Mouse (Mus musculus) intestine, embryonic 14.5 days (tissue): ENCODE data around the gene Car2. TPM values are rescaled to one million over a fixed set of nuclear protein-coding genes. Genes with fewer than 3 reads are reported as not detected.

Experiments used
- ATAC-seq: fragments of 200-750 bp; cut with Nextera tagmentation; replicated peaks from 2 replicates; pipeline ENCODE4 v1.8.0; 2017; ENCODE audit warnings: low read depth, moderate number of reproducible peaks, moderate TSS enrichment, moderate library complexity; ENCODE audit not compliant: low FRiP score, low TSS enrichment
- DNase-seq: peaks from one replicate; pipeline ENCODE4 v3.0.0-alpha.2; 2018; ENCODE audit warnings: low spot score
- H3K27ac ChIP-seq: fragments of 300-500 bp; sonication (generic); 2 replicates; pipeline ENCODE4 v1.5.1; 2014; ENCODE audit warnings: low read depth, mild to moderate bottlenecking, control low read depth
- H3K27me3 ChIP-seq: fragments of 300-500 bp; sonication (generic); replicated peaks from 2 replicates; pipeline ENCODE4 v1.6.1; 2014; ENCODE audit warnings: low read length, control low read depth; ENCODE audit not compliant: control insufficient read depth, insufficient read depth
- H3K36me3 ChIP-seq: fragments of 300-500 bp; sonication (generic); 2 replicates; pipeline ENCODE4 v1.6.1; 2014; ENCODE audit warnings: low read length, control low read depth; ENCODE audit not compliant: control insufficient read depth, insufficient read depth
- H3K4me1 ChIP-seq: fragments of 300-500 bp; sonication (generic); replicated peaks from 2 replicates; pipeline ENCODE4 v1.6.1; 2014; ENCODE audit warnings: low read length, control low read depth, mixed read lengths; ENCODE audit not compliant: control insufficient read depth, insufficient read depth
- H3K4me2 ChIP-seq: fragments of 300-500 bp; sonication (generic); 2 replicates; pipeline ENCODE4 v1.6.1; 2014; ENCODE audit warnings: low read length
- H3K4me3 ChIP-seq: fragments of 300-500 bp; sonication (generic); 2 replicates; pipeline ENCODE4 v1.5.1; 2014; ENCODE audit warnings: low read depth, low read length, control low read depth, mixed read lengths
- H3K9ac ChIP-seq: fragments of 300-500 bp; sonication (generic); 2 replicates; pipeline ENCODE4 v1.6.1; 2014; ENCODE audit warnings: mild to moderate bottlenecking, low read length
- H3K9me3 ChIP-seq: fragments of 300-500 bp; sonication (generic); 2 replicates; pipeline ENCODE4 v1.6.1; 2016; ENCODE audit warnings: low read length, control low read depth; ENCODE audit not compliant: control insufficient read depth
- WGBS: fragments of 180-500 bp; shearing (Covaris S2); extraction: QIAGEN DNeasy Blood & Tissue Kit; methylation state at CpG from one replicate; pipeline ENCODE4 v1.1.7; 2014; 5-methylcytosine and 5-hydroxymethylcytosine counted together
- polyA plus RNA-seq: library from polyadenylated mRNA; unstranded; fragments of >200 nt; fragmentation: Nextera tagmentation; extraction: Ambion mirVana; gene quantifications from 2 replicates; pipeline ENCODE4 v1.2.1, GENCODE M21; 2014

Gene Car2
- polyA plus RNA-seq, 1 experiment from 2014 or later = 18.3 TPM

- no peak overlapping the region for H3K4me2 ChIP-seq
- DNase-seq (no peak), ATAC-seq (no peak)
- H3K9me3 ChIP-seq = no peaks in the 10 kb centered on the region
- H3K27ac ChIP-seq = no peak overlapping the region
- H3K27me3 ChIP-seq = no peaks in the 10 kb centered on the region
- H3K9ac ChIP-seq = no peak overlapping the region
- no peaks in the 10 kb centered on the region for H3K36me3 ChIP-seq
- 86% methylated on average over 1 of the region's 1 CpGs for WGBS
- H3K4me3 ChIP-seq = no peak overlapping the region
- H3K4me1 ChIP-seq = 0 out of 2 replicates have a peak, but pooled peaks cover 4% of the 10 kb centered on the region
These were observed 24.9 kb upstream of the Car2 start for GRCm38 (mm10) chr3:14861165-14861564.

- 39% methylated on average over 4 of the region's 4 CpGs for WGBS
These were observed 24.3 kb upstream of the Car2 start for GRCm38 (mm10) chr3:14861787-14862186.

GRCm38 (mm10) chr3:14862654-14863021, 23.4 kb upstream of the Car2 start:
- H3K4me1 ChIP-seq = 0 out of 2 replicates have a peak, but pooled peaks cover 4% of the 10 kb centered on the region
- H3K36me3 ChIP-seq = no peaks in the 10 kb centered on the region
- no peak overlapping the region for H3K27ac ChIP-seq
- DNase-seq = no peak
- peak overlapping the region; percentile 40 for H3K9ac ChIP-seq
- peak overlapping the region; percentile 72 for H3K4me2 ChIP-seq
- ATAC-seq = peak; percentile 43; the same call in 1 of the 2 replicates
- no peaks in the 10 kb centered on the region for H3K27me3 ChIP-seq
- H3K4me3 ChIP-seq = peak overlapping the region; percentile 38
- H3K9me3 ChIP-seq = no peaks in the 10 kb centered on the region
- 2% methylated on average over 9 of the region's 9 CpGs for WGBS

More at GRCm38 (mm10) chr3:14861787-14862186, 24.3 kb upstream of the Car2 start:
- H3K36me3 ChIP-seq = no peaks in the 10 kb centered on the region
- no peaks in the 10 kb centered on the region for H3K9me3 ChIP-seq
- no peak for ATAC-seq
- H3K9ac ChIP-seq = no peak overlapping the region
- no peak overlapping the region for H3K27ac ChIP-seq
- H3K4me1 ChIP-seq = 0 out of 2 replicates have a peak, but pooled peaks cover 4% of the 10 kb centered on the region
- no peak for DNase-seq
- H3K4me3 ChIP-seq = no peak overlapping the region
- peak overlapping the region; percentile 72; the same call in 1 of the 2 replicates for H3K4me2 ChIP-seq
- H3K27me3 ChIP-seq = no peaks in the 10 kb centered on the region

DNA sequence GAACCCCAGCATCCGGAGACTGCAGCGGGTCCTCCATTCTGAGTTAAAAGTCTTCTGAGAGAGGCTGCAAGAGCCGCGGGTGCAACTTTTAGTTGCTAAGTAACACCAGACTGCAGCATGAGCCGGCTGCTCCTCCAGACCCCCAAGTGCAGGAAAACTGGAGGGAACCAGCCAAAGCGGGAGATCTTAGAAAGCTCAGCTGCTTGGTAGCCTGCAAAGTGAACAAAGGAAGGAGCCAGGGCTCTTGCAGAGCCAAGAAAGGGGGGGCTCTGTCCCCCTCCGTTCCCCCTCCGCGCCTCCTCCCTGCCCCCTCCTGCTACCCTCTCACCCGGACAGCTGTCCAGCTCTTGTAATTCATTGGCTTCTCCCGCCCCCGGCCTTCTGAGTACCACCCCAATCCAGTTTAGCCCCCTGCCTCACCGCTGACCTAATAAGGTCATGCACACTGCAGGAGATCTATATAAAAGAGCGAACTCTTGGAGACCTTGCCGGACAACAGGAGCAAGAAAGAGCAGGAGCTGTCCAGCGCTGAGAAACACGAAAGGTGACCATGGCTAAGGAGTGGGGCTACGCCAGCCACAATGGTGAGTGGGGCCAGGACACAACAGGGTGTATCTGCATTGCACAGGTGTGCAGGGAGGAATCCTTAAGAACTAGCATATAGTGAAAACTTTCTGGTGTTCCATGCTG, 22.9 kb upstream of the Car2 start, which contains the start of gene Car3:
TSS of gene Car3 (plus strand) at position 491 of the 690 bp plus-strand sequence.
- peak within 1 kb of the TSS; percentile 72 for H3K4me2 ChIP-seq
- H3K9me3 ChIP-seq = no peaks in the 10 kb centered on the region
- DNase-seq (peak; percentile 69), ATAC-seq (peak; percentile 19; the same call in 1 of the 2 replicates)
- 0 out of 2 replicates have a peak, but pooled peaks cover 4% of the 10 kb centered on the region for H3K4me1 ChIP-seq
- H3K27me3 ChIP-seq = no peaks in the 10 kb centered on the region
- H3K27ac ChIP-seq = no peak within 1 kb of the TSS
- WGBS = 5% methylated on average over 18 of the region's 18 CpGs
- peak within 1 kb of the TSS; percentile 40 for H3K9ac ChIP-seq
- H3K36me3 ChIP-seq = no peaks in the 10 kb centered on the region
- peak within 1 kb of the TSS; percentile 38 for H3K4me3 ChIP-seq

- H3K4me2 ChIP-seq = no peak overlapping the region
- ATAC-seq (no peak), DNase-seq (no peak)
- no peaks in the 10 kb centered on the region for H3K9me3 ChIP-seq
- H3K36me3 ChIP-seq = no peaks in the 10 kb centered on the region
- 0 out of 2 replicates have a peak, but pooled peaks cover 4% of the 10 kb centered on the region for H3K4me1 ChIP-seq
- no peak overlapping the region for H3K4me3 ChIP-seq
- H3K27me3 ChIP-seq = no peaks in the 10 kb centered on the region
- 86% methylated on average over 2 of the region's 2 CpGs for WGBS
- H3K9ac ChIP-seq = no peak overlapping the region
- H3K27ac ChIP-seq = no peak overlapping the region
These were observed 22.2 kb upstream of the Car2 start for GRCm38 (mm10) chr3:14863922-14864321.

DNA sequence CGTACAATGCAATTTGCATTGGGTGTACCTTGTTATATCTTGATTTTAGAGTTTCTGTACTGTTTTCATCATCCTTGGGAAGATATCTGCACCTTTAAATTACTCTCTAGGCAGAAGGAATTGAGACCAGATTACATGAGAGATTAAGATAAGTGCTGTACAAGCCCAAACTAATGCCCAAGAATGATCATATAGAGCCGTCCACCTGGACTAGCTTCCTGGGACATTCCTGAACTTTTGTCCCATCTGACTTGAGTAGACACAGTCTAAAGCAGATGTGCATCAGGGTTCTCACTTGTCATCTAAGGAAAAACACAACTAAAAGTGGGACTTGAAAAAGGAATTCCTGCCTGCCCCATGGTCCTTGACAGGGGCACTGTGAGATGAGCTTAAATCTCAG, 20.1 kb upstream of the Car2 start:
- Histone ChIP-seq H3K36me3 (no peaks in the 10 kb centered on the region), H3K9ac (no peak overlapping the region), H3K9me3 (no peaks in the 10 kb centered on the region), H3K27me3 (no peaks in the 10 kb centered on the region), H3K4me2 (no peak overlapping the region), H3K4me3 (no peak overlapping the region), H3K4me1 (0 out of 2 replicates have a peak, but pooled peaks cover 4% of the 10 kb centered on the region), H3K27ac (no peak overlapping the region)
- ATAC-seq (no peak), DNase-seq (no peak)
- WGBS = 83% methylated on average over 2 of the region's 2 CpGs

GRCm38 (mm10) chr3:14869779-14870178, 16.3 kb upstream of the Car2 start:
- Histone ChIP-seq H3K4me2 (peak overlapping the region; percentile 5), H3K9ac (no peak overlapping the region), H3K36me3 (no peaks in the 10 kb centered on the region), H3K27me3 (no peaks in the 10 kb centered on the region), H3K9me3 (no peaks in the 10 kb centered on the region), H3K4me1 (no peaks in the 10 kb centered on the region), H3K27ac (no peak overlapping the region), H3K4me3 (no peak overlapping the region)
- DNase-seq (peak; percentile 75), ATAC-seq (0 out of 2 replicates have a peak, but pooled peaks have one; percentile 47)
- WGBS = 23% methylated on average over 11 of the region's 11 CpGs

GRCm38 (mm10) chr3:14870528-14870927, 15.5 kb upstream of the Car2 start:
- 51% methylated on average over 1 of the region's 1 CpGs for WGBS
- Histone ChIP-seq H3K4me1 (no peaks in the 10 kb centered on the region), H3K9me3 (no peaks in the 10 kb centered on the region), H3K4me2 (no peak overlapping the region), H3K4me3 (no peak overlapping the region), H3K9ac (no peak overlapping the region), H3K27me3 (no peaks in the 10 kb centered on the region), H3K27ac (no peak overlapping the region), H3K36me3 (no peaks in the 10 kb centered on the region)
- ATAC-seq = no peak
- no peak for DNase-seq

- no peak for ATAC-seq
- no peaks in the 10 kb centered on the region for H3K27me3 ChIP-seq
- H3K9ac ChIP-seq = no peak overlapping the region
- H3K36me3 ChIP-seq = no peaks in the 10 kb centered on the region
- no peak for DNase-seq
- no peak overlapping the region for H3K4me2 ChIP-seq
- no peaks in the 10 kb centered on the region for H3K4me1 ChIP-seq
- H3K4me3 ChIP-seq = no peak overlapping the region
- no peaks in the 10 kb centered on the region for H3K9me3 ChIP-seq
- H3K27ac ChIP-seq = no peak overlapping the region
- 60% methylated on average over 7 of the region's 7 CpGs for WGBS
These were observed 14.7 kb upstream of the Car2 start for GRCm38 (mm10) chr3:14871386-14871785.
